ENCODE assay signal across 10 mouse cellular contexts in the genomic region with DNA sequence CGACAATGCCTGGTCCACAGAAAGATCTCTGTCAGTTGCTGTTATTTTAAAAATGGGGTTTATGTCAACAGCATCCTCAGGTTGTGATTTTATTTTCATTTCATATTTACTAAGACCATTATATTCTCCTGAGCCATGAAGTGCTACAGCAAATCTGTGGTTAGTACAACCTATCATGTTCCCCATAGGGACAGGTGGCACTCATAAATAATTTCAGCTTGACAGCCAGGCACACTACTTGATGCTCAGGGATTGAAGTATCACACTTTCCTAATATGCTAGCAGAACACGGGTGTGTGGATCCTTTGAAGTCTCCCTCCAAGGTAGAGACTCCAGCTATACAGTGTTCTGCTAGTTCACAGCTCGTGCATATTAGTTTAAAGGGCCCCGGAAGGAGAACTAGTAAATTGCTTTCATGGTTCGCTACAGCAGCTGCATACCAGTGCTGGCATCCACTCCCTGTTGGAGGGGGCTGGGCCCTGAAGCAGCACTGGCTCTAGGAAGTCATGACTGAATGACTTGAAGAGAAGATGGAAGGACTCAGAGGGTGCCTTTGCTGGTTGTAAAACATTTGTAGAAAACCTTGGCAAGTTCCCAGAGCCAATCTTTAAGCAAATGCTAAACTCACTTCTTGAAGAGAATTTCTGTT.
DNase-seq lines count a peak whose midpoint lies in the region; ATAC-seq and TF ChIP-seq lines count a peak whose summit lies in the region.
"Had no signal": no experiment of that assay in that cellular context is flagged by ENCODE, and none has a peak within 500 bp of the region (broad histone marks: within the 10 kb centered on the region; RNA-seq: fewer than 3 reads in every experiment).

No protein-coding gene starts in this region.

- no peaks in the 10 kb centered on the region for H3K4me1 ChIP-seq in limb, embryonic 11.5 days (ENCODE audit: control insufficient read depth, insufficient read depth, low read length)
- peaks cover 13% of the 10 kb centered on the region; the same call in 1 of the 2 replicates for H3K4me1 ChIP-seq in limb, embryonic 10.5 days
- H3K4me1 ChIP-seq in kidney, postnatal 0 days (replicated peaks; ENCODE audit: insufficient read depth, low read length), result 0 out of 2 replicates have a peak, but pooled peaks cover 5% of the 10 kb centered on the region

- WGBS in limb, embryonic 11.5 days, result 48% methylated on average over 5 of the region's 5 CpGs
- 64% methylated on average over 5 of the region's 5 CpGs for WGBS in limb, embryonic 10.5 days
- 38% methylated on average over 5 of the region's 5 CpGs for WGBS in kidney, postnatal 0 days

- no peaks in the 10 kb centered on the region for H3K9me3 ChIP-seq in limb, embryonic 11.5 days (ENCODE audit: control insufficient read depth, low read length)
- H3K9me3 ChIP-seq in limb, embryonic 10.5 days (replicated peaks), result no peaks in the 10 kb centered on the region
- no peaks in the 10 kb centered on the region for H3K9me3 ChIP-seq in kidney, postnatal 0 days (replicated peaks; ENCODE audit: low read length)
- H3K9me3 ChIP-seq: heart, embryonic 15.5 days had no signal

- no peak for DNase-seq in limb, embryonic 11.5 days (ENCODE audit: low spot score)
- no peak for DNase-seq in limb, embryonic 10.5 days (ENCODE audit: low spot score)
- peak; percentile 31 for DNase-seq in gastrocnemius, postnatal 10 days
- DNase-seq in kidney, postnatal 0 days (ENCODE audit: low spot score), result peak; percentile 74
- peak; percentile 27 for DNase-seq in mesoderm, embryonic 11.5 days (ENCODE audit: low read depth, low spot score)
- no peak for DNase-seq in MN1 (ENCODE audit: low spot score)
- DNase-seq: liver, postnatal 0 days had no signal

- no peak overlapping the region for H3K9ac ChIP-seq in limb, embryonic 11.5 days (ENCODE audit: low read length)
- no peak overlapping the region for H3K9ac ChIP-seq in kidney, postnatal 0 days (ENCODE audit: low read depth, low read length)
- H3K9ac ChIP-seq: heart, embryonic 15.5 days; liver, postnatal 0 days had no signal

- no peak overlapping the region for H3K4me3 ChIP-seq in limb, embryonic 11.5 days (ENCODE audit: low read depth, low read length)
- no peak overlapping the region for H3K4me3 ChIP-seq in limb, embryonic 10.5 days
- no peak overlapping the region for H3K4me3 ChIP-seq in kidney, postnatal 0 days (replicated peaks; ENCODE audit: low read depth, low read length)
- H3K4me3 ChIP-seq: heart, embryonic 15.5 days had no signal

- H3K27ac ChIP-seq in limb, embryonic 11.5 days (replicated peaks; ENCODE audit: low read depth, low read length), result no peak overlapping the region
- no peak overlapping the region for H3K27ac ChIP-seq in limb, embryonic 10.5 days
- peak overlapping the region; percentile 27; the same call in 1 of the 2 replicates for H3K27ac ChIP-seq in kidney, postnatal 0 days
- H3K27ac ChIP-seq: heart, embryonic 15.5 days had no signal

- no peaks in the 10 kb centered on the region for H3K27me3 ChIP-seq in limb, embryonic 11.5 days (ENCODE audit: control insufficient read depth, insufficient read depth, low read length)
- H3K27me3 ChIP-seq in limb, embryonic 10.5 days (ENCODE audit: low read depth, poor library complexity, severe bottlenecking), result no peaks in the 10 kb centered on the region
- H3K27me3 ChIP-seq in kidney, postnatal 0 days (ENCODE audit: insufficient read depth, low read length), result no peaks in the 10 kb centered on the region
- H3K27me3 ChIP-seq: heart, embryonic 15.5 days had no signal

- no peak for TF ChIP-seq CTCF in kidney, postnatal 0 days (IDR thresholded peaks at IDR 0.05; ENCODE audit: low read depth)

- no peaks in the 10 kb centered on the region for H3K36me3 ChIP-seq in limb, embryonic 11.5 days (ENCODE audit: control insufficient read depth, insufficient read depth, low read length)
- H3K36me3 ChIP-seq in limb, embryonic 10.5 days, result peaks cover 5% of the 10 kb centered on the region; the same call in 1 of the 2 replicates
- H3K36me3 ChIP-seq in kidney, postnatal 0 days (ENCODE audit: insufficient read depth, low read length), result no peaks in the 10 kb centered on the region

- H3K4me2 ChIP-seq in limb, embryonic 11.5 days (ENCODE audit: low read depth, severe bottlenecking), result no peak overlapping the region
- no peak overlapping the region for H3K4me2 ChIP-seq in kidney, postnatal 0 days (ENCODE audit: low read length)
- H3K4me2 ChIP-seq: heart, embryonic 15.5 days had no signal

- peak; percentile 72 for ATAC-seq in limb, embryonic 11.5 days (ENCODE audit: insufficient number of reproducible peaks, low FRiP score, low TSS enrichment, low read depth)
- peak; percentile 89 for ATAC-seq in kidney, postnatal 0 days (replicated peaks; ENCODE audit: low FRiP score, low read depth)
- no peak for ATAC-seq in erythroblast, adult 5-6 weeks (replicated peaks; ENCODE audit: low FRiP score, poor library complexity, severe bottlenecking)
- ATAC-seq: intestine, embryonic 16.5 days; liver, postnatal 0 days had no signal

Comparison
In these comparisons a context has a peak if more than half of its experiments do, and no peak if none do; other contexts are left out.
1. DNase-seq: peak in gastrocnemius, postnatal 10 days (single experiment), kidney, postnatal 0 days (single experiment) and mesoderm, embryonic 11.5 days (single experiment); none in limb, embryonic 11.5 days (single experiment), limb, embryonic 10.5 days (single experiment) and MN1 (single experiment).